Mouse (Mus musculus) megakaryocyte, embryonic 14.5 days (primary cell): ENCODE data around the gene Celf2.

Source experiments
- FLI1 ChIP-seq: IDR thresholded peaks from 2 replicates; pipeline ENCODE4 v1.6.1; 2012; ENCODE audit warnings: low read length, inconsistent platforms, mixed read lengths
- GATA1 ChIP-seq: IDR thresholded peaks from 3 replicates; pipeline ENCODE4 v1.6.1; 2012; ENCODE audit warnings: mixed read lengths, low read length, inconsistent platforms, borderline replicate concordance

- no peak for TF ChIP-seq FLI1
- TF ChIP-seq GATA1, result no peak
These were observed 739.1 kb downstream of the Celf2 start for GRCm38 (mm10) chr2:6770214-6770613.
